Mouse (Mus musculus) adrenal gland (tissue): Measurements from ENCODE around the gene Sap25.

ENCODE experiments used
- intact Hi-C: fragments of 180-260 bp; cut with DNase I; formaldehyde crosslinking; loops from one replicate; pipeline ENCODE4 v1.15.1; 2025

Gene Sap25

GRCm38 (mm10) chr5:137627991-137628390 is 13.1 kb upstream of the Sap25 start:
- intact Hi-C loops: no loop called here

- intact Hi-C loops: no loop called here
These were observed 12.4 kb upstream of the Sap25 start, which contains the start of the genes Fbxo24, Lrch4 and Gm20605 for GRCm38 (mm10) chr5:137628498-137629305. TSS of gene Fbxo24 (minus strand) at chr5:137629002. TSS of gene Lrch4 (plus strand) at chr5:137629121. TSS of gene Gm20605 (plus strand) at chr5:137629175.

- intact Hi-C loops: no loop called here
These were observed 11.8 kb upstream of the Sap25 start for GRCm38 (mm10) chr5:137629306-137629721.

- intact Hi-C loops: no loop called here
These were observed 11.1 kb upstream of the Sap25 start for GRCm38 (mm10) chr5:137629906-137630545.

GRCm38 (mm10) chr5:137630602-137631001 is 10.5 kb upstream of the Sap25 start:
- intact Hi-C loops: no loop called here

- intact Hi-C loops: no loop called here
These were observed 10.0 kb upstream of the Sap25 start for GRCm38 (mm10) chr5:137631171-137631570.

GRCm38 (mm10) chr5:137631591-137631990 is 9.5 kb upstream of the Sap25 start:
- intact Hi-C loops: no loop called here

GRCm38 (mm10) chr5:137633397-137634084 is 7.6 kb upstream of the Sap25 start:
- intact Hi-C loops: no loop called here

- intact Hi-C loops: no loop called here
These were observed 1.7 kb upstream of the Sap25 start for GRCm38 (mm10) chr5:137639472-137639871.

GRCm38 (mm10) chr5:137642886-137643285 is 1.8 kb downstream of the Sap25 start:
- intact Hi-C loops: loop anchor here (5.0 kb wide), 1 partner anchor 41 kb away; the partner anchor contains the start of gene Mospd3

- intact Hi-C loops: loop anchor here (5.0 kb wide), 1 partner anchor 42 kb away; the partner anchor contains the start of gene Mospd3
These were observed 3.4 kb downstream of the Sap25 start for GRCm38 (mm10) chr5:137644484-137644883.

GRCm38 (mm10) chr5:137645091-137645651 is 4.0 kb downstream of the Sap25 start:
- intact Hi-C loops: no loop called here

- intact Hi-C loops: no loop called here
These were observed 4.5 kb downstream of the Sap25 start, which contains the start of gene Irs3 for GRCm38 (mm10) chr5:137645652-137646091. TSS of gene Irs3 (minus strand) at chr5:137645714.

- intact Hi-C loops: no loop called here
These were observed 6.9 kb downstream of the Sap25 start for GRCm38 (mm10) chr5:137647827-137648601.

- intact Hi-C loops: no loop called here
These were observed 8.1 kb downstream of the Sap25 start for GRCm38 (mm10) chr5:137649251-137649650.

- intact Hi-C loops: loop anchor here (5.0 kb wide), 1 partner anchor 63 kb away; no protein-coding TSS in a partner anchor
These were observed 8.8 kb downstream of the Sap25 start for GRCm38 (mm10) chr5:137649669-137650571.

GRCm38 (mm10) chr5:137652474-137652873 is 11.3 kb downstream of the Sap25 start:
- intact Hi-C loops: loop anchor here (5.0 kb wide), 1 partner anchor 65 kb away; no protein-coding TSS in a partner anchor

GRCm38 (mm10) chr5:137653366-137653765 is 12.2 kb downstream of the Sap25 start:
- intact Hi-C loops: loop anchor here (5.0 kb wide), 1 partner anchor 66 kb away; no protein-coding TSS in a partner anchor

- intact Hi-C loops: loop anchor here (5.0 kb wide), 2 partner anchors 67 to 88 kb away; partner anchors contain the start of gene Nyap1
These were observed 13.6 kb downstream of the Sap25 start for GRCm38 (mm10) chr5:137654746-137655145.
